Mouse (Mus musculus): Measurements from ENCODE around the gene Cacna2d3. TPM values are rescaled to one million over a fixed set of nuclear protein-coding genes. Genes with fewer than 3 reads are reported as not detected.

Cacna2d3 gene
- polyA plus RNA-seq (2015; fragmentation: Nextera tagmentation; extraction: Ambion mirVana): 0.63 and 0.79 TPM in 2 replicates

GRCm38 (mm10) chr14:29721488-29722385, at the start of gene Cacna2d3:
Gene Cacna2d3, minus strand, starts transcription at chr14:29721864.

GRCm38 (mm10) chr14:29017883-29018282, 703.8 kb downstream of the Cacna2d3 start, which contains the start of gene Lrtm1:
Gene Lrtm1, plus strand, starts transcription at chr14:29018208.

Other genes starting within 250 kb of the Cacna2d3 start
- 191 and 226 TPM in 2 replicates for gene Selenok, start 246.4 kb upstream of the Cacna2d3 start, polyA plus RNA-seq (2015; fragmentation: Nextera tagmentation; extraction: Ambion mirVana)

All from skeletal muscle tissue, postnatal 0 days (tissue).